Mouse (Mus musculus) cerebellum, adult 9-10 months (tissue): ENCODE data around the gene Thbd.
A peak's percentile ranks its signal among the peaks of the same experiment; 100 is the strongest.

Experiments used
- DNase-seq: peaks from one replicate; pipeline ENCODE4 v3.0.0; 2022

Gene Thbd

DNA sequence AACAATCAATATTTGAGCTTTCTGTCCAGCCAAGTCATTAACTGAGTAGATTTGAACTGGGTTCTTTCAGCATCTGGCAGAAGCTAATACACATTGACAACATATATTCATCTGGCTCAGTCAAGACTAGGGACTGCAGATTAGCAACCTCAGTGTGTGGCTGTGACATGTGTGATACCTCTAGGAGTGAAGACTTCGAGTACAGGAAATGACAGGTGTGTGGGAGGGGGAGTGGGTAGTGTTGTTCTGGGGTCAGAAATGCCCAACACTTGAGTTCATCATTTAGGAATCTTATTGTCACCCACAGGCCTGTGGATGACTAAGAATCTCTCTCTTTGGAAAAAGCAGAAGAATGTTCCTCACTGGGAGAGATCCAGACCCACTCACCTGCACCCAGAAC, 13.1 kb upstream of the Thbd start:
- DNase-seq = no peak

DNA sequence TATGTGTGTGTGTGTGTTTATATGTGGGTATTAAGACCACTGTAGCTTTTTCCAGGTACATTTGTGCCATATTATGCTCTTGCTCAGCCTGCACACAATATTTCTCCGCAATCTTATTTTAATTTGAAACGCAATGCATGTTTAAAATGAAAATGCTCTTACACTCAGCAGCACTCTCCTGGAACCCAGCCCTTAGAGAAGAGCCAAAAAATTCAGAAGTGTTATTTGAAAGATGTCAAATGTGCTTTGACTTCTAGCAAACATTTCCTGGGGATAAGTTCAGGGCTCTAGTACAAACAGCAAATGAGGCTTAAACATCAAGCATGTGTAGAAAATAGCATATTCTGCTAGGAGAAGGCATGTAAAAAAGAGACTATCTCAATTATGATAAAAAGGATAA, 11.8 kb upstream of the Thbd start:
- no peak for DNase-seq

DNA sequence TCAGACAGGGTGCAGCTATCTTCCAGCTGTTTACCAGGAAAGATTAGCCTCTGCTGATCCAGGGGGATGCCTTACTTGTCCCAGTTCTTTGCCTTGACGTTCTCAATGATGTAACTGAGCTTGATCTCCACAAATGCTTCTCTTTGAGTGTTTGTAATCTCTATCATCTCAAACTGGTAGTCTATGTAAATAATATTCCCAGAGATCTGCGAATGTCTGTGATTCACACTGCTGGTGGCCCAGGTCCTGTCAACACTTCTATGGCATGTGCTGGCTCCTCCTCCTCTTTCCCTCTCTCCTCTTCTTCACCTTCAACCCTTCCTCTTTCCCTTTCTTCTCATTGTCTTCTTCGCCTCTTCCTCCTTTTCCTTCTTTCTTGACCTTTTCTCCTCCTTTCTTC, 11.2 kb upstream of the Thbd start:
- no peak for DNase-seq

GRCm38 (mm10) chr2:148409821-148410220, 1.8 kb upstream of the Thbd start:
- no peak for DNase-seq

DNA sequence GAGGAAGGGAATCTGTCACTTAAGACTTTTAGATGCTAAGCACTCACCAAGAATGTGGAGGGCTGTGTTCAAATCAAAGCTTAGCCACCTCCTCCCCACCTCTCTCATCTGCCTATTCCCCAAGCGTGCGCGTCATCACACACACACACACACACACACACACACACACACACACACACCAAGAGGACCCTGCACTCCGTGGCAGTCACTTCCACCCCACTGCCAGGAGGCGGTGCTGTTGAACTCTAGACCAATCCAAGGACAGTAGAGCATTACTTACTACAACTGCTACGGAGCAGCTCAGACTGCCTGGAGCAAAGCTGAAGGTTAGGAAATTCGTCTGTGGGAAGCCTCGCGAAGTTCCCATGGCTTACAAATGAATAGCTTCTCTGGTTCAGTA, 1.2 kb upstream of the Thbd start:
- peak; percentile 7 for DNase-seq

DNA sequence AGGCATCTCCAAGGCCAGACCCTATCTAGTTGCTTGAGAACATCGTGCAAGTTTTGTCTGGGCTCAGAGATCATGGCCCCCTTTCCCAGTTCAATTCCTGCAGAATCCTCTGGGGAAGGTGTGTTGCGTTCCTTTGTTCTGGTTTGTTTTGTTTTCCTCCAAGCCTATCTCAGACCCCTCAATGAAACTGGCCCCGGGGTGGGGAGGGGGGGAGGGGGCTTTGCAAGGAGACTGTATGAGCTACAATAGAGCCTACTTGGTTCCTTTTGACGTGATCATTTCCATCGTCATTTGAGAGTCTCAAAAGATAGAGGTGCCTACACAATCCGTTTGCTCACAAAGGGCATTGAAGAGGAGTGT, 753 bp upstream of the Thbd start:
- DNase-seq = no peak

DNA sequence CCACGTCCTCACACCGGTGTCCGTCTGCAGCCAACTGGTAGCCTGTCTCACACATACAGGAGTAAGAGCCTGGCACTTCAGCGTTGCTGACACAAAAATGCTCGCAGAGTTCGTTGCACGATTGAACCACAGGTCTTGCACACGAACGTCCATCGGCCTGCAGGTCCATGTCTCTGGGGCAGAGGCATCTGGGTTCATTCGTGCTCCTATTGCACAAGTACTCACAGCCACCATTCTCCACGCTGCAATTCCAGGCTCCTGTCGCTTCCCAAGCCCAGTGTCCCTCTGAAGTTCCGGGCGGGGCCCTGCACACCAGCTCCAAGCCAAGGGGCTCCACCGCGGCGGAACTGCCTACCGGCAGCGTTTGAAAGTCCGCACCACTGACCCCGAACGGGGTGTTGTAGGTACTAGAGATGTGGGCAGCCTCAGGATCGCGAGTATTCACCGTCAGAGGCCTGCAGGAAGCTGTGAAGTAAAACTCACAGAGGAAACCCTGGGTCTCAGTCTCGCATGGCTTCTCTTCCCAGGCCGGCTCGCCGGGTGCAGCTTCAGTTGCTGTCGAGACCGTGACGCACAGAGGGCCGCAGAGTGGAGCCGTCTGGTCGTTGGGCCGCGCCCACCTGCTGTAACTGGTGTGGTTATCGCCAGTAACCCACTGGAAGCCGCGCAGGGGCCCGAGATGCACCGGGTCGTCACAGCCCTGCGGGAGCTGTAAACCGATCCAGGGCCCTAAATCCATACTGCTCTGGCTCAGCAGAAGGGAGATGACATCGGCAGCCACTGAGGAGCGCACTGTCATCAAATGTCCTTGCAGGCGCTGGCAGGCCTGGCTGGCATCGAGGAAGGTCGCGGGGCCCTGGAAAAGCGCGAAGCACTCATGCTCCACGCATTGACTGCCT, 768 bp downstream of the Thbd start:
- DNase-seq = no peak

DNA sequence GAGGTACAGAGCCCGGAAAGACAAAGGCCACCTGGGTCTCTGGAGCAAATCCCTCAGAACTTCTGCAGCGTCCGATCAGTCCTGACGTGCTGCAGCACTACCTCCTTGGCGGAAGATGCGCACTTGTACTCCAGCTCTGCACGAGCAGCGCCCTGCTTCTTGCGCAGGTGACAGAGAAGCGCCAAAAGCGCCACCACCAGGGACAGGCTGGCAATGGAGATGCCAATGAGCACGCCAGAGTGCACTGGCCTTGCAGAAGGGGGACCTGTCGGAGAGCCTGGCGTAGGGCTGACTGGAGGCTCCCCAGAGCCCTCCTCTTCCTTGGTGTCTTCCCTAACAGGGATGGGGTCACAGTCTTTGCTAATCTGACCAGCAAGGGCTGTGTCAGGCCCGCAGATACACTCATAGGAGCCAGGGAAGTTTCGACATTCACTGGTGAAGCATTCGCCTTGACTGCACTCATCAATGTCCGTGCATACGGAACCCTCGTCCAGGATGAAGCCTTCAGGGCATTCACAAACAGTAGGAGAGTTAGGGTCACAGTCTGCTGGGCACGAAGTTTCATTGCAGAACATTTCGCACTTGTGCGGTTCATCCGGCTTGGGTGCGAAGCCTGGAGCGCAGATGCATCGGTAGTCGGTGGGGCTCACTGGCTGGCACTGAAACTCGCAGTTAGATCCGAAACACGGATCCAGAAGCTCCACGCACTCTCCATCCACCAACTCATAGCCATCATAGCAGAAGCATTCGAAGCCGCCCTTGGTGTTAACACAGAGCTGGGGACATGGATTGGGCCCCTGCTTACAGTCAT, 1.6 kb downstream of the Thbd start:
- DNase-seq = no peak

DNA sequence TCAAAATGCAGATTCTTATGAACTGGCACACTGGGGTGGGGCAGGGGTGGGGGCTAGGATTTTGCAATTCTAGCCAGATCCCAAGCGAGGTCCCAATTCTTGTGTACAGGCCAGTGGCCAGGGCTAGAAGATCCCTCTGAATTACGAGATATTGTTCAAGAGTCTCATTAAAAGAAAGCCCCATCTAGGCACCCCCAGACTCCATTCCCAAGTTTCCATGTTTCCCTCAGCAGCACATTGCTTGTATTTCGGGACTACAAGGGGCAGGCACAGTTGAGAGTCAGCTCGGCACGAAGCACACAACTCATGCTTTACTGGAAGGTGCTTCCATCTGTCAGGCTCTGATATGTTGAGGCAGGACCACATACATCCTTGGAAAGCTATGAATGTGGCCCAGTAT, 3.1 kb downstream of the Thbd start:
- DNase-seq = no peak

DNA sequence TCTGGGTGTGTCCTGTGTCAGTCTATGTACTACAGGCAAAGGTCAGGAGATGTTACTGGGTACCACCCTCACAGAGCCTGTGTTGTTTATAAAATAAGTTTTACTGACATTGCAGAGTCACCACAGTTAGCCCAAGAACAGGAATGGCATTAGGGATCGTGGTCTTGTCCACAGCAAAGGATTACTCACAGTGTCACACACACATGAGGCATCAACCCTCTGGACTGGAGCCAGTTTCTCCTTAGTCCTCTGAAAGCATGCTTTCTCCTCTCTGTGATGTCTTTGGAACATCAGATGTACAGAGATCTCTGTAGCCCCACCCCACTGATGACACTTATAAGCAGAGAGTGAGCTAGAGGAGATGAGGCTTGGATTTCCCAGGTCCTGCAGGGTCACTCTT, 5.8 kb downstream of the Thbd start:
- DNase-seq = no peak

- no peak for DNase-seq
These were observed 8.9 kb downstream of the Thbd start for GRCm38 (mm10) chr2:148398901-148399685.

DNA sequence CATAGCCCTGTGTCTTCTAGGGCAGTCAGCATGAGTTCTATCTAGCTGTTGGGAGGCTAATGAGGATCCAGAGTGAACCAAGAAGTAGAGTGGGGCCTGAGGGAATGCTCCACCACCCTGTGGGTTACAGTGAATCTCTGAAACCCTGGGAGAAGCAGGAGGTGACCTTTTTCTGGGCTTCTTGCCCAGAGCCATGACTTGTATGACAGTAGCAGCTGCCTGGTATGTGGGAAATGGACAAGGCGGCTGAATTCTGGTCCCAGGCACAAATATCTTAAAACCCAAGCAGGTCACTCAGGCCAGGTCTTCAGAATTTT, 10.2 kb downstream of the Thbd start:
- DNase-seq = no peak

- DNase-seq = no peak
These were observed 10.8 kb downstream of the Thbd start for GRCm38 (mm10) chr2:148397015-148397783.

GRCm38 (mm10) chr2:148396209-148396608, 11.8 kb downstream of the Thbd start:
- no peak for DNase-seq

- no peak for DNase-seq
These were observed 12.6 kb downstream of the Thbd start, which contains the start of gene Sstr4 for GRCm38 (mm10) chr2:148395131-148396051. TSS of gene Sstr4 (plus strand) at chr2:148395344.

DNA sequence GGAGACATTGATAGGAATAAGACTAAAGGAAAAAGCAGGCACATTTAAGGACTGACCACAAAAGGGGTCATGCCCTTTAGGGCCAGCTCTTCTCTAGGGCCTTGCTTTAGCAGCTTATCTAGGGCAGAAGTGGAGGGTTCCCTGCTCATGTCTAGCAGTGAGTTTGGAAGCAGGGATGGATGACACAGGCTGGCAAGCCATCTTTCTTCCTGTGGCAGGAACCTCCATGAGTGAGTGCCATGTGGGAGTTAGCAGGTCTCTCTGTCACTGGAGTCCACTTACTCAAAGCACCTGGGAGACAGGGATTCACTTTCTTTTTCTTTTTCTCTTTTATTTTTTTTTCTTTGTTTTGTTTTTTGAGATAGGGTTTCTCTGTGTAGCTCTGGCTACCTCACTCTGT, 14.1 kb downstream of the Thbd start:
- no peak for DNase-seq

- no peak for DNase-seq
These were observed 14.8 kb downstream of the Thbd start for GRCm38 (mm10) chr2:148393149-148393548.

DNA sequence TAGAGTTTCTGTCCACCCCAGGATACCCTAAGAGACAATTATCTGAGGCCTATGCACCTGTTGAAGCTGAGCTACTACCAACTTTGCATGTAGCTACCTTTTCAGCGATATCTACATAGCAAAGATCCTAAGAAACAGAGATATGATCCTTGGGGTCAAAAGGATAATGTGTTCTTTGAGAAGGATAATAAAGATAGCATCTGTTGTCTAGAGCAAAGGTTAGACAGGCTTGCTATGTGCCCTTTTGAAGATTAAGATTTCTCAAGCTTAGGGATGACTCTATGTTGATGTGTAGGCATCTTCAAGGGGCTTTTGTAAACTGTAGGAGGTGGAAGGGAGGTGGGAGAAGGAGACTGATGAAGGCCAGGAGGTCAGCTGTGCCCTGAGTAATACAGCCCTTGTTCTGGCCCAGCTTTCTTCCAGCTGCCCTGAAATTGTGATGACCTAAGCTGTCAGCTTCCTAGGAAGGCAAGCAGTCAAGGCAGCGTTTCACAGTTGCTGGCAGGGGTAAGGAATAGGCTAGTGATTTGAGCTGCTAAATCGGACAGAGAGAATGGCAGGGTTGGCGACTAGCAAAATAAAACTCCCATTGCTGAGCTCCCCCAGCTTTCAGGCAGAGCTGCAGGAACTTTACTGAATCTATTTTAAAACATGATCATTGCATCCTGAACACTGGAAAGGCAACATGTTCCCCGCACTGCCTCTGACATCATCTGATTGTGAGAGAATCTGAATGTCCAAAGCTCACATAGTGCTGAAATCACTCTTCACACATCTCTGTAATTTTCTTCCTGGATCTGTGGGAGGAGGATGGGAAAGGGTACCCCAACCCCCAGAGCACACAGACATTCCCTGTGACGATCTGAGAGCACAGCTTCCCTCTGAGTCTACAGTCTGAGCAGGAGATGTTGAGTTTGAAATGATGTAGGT, 20.1 kb downstream of the Thbd start:
- no peak for DNase-seq

DNA sequence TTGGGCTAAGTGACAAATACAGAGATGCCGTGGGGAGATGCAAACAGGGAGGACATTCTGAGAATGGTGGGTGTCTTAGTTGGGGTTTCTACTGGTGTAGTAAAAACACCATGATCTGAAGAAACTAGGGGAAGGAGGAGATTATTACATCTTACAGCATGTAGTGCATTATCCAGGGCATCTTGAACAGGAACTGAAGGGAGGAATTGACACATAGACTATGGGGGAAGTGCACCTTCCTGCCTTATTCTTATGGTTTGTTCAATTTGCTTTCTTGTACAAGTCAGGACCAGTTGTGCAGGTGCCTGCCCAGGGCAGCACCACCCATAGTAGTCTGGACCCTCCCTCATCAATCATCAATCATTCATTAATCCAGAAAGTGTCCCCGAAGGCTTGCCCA, 21.1 kb downstream of the Thbd start:
- no peak for DNase-seq

- no peak for DNase-seq
These were observed 21.5 kb downstream of the Thbd start for GRCm38 (mm10) chr2:148386476-148386875.
